Mouse (Mus musculus) midbrain, embryonic 10.5 days (tissue): ENCODE data around the gene Slk. TPM values are rescaled to one million over a fixed set of nuclear protein-coding genes. Genes with fewer than 3 reads are reported as not detected.
"Not testable (repeated sequence)": the region's sequence is repeated elsewhere in the genome, so short reads cannot be mapped to it uniquely, and the experiment has no call there.

Experiments
- DNase-seq: peaks from one replicate; pipeline ENCODE4 v3.0.0-alpha.2; 2017; ENCODE audit warnings: low spot score
- H3K27ac ChIP-seq: fragments of 300-500 bp; sonication (generic); replicated peaks from 2 replicates; pipeline ENCODE4 v1.5.1; 2016; ENCODE audit warnings: mild to moderate bottlenecking
- H3K27me3 ChIP-seq: fragments of 300-500 bp; sonication (generic); 2 replicates; pipeline ENCODE4 v1.6.1; 2016; ENCODE audit warnings: low read depth, mild to moderate bottlenecking; ENCODE audit not compliant: poor library complexity, severe bottlenecking
- H3K36me3 ChIP-seq: fragments of 300-500 bp; sonication (generic); 2 replicates; pipeline ENCODE4 v1.6.1; 2016; ENCODE audit warnings: mild to moderate bottlenecking, moderate library complexity
- H3K4me1 ChIP-seq: fragments of 300-500 bp; sonication (generic); 2 replicates; pipeline ENCODE4 v1.6.1; 2016
- H3K4me3 ChIP-seq: fragments of 300-500 bp; sonication (generic); 2 replicates; pipeline ENCODE4 v1.5.1; 2016; ENCODE audit warnings: mild to moderate bottlenecking, moderate library complexity
- H3K9me3 ChIP-seq: fragments of 300-500 bp; sonication (generic); replicated peaks from 2 replicates; pipeline ENCODE4 v1.6.1; 2016; ENCODE audit warnings: mild to moderate bottlenecking
- WGBS: fragments of 180-500 bp; shearing (Covaris S2); methylation state at CpG from one replicate; pipeline ENCODE4 v1.1.7; 2016; 5-methylcytosine and 5-hydroxymethylcytosine counted together
- polyA plus RNA-seq: library from polyadenylated mRNA; unstranded; fragments of >200 nt; fragmentation: Nextera tagmentation; extraction: Ambion mirVana; gene quantifications from 2 replicates; pipeline ENCODE4 v1.2.1, GENCODE M21; 2016

Slk gene
- polyA plus RNA-seq, 1 experiment from 2014 or later, result 7.0 TPM

GRCm38 (mm10) chr19:47549174-47549573 is 30.3 kb upstream of the Slk start:
- Histone ChIP-seq H3K4me3 (no peak overlapping the region), H3K4me1 (no peaks in the 10 kb centered on the region), H3K36me3 (no peaks in the 10 kb centered on the region), H3K9me3 (peaks cover 3% of the 10 kb centered on the region; the same call in 1 of the 2 replicates), H3K27ac (no peak overlapping the region), H3K27me3 (no peaks in the 10 kb centered on the region)
- DNase-seq, result no peak
- WGBS, result 90% methylated on average over 9 of the region's 9 CpGs

- Histone ChIP-seq H3K4me1 (no peaks in the 10 kb centered on the region), H3K27me3 (no peaks in the 10 kb centered on the region), H3K36me3 (no peaks in the 10 kb centered on the region), H3K9me3 (peaks cover 3% of the 10 kb centered on the region; the same call in 1 of the 2 replicates), H3K4me3 (no peak overlapping the region), H3K27ac (no peak overlapping the region)
- DNase-seq, result no peak
- 85% methylated on average over 4 of the region's 4 CpGs for WGBS
Measured at GRCm38 (mm10) chr19:47549584-47549983, 29.9 kb upstream of the Slk start.

- Histone ChIP-seq H3K27ac (peak overlapping the region; percentile 42), H3K9me3 (no peaks in the 10 kb centered on the region), H3K4me1 (peaks cover 14% of the 10 kb centered on the region), H3K36me3 (no peaks in the 10 kb centered on the region), H3K4me3 (no peak overlapping the region), H3K27me3 (peaks cover 44% of the 10 kb centered on the region)
- 57% methylated on average over 5 of the region's 5 CpGs for WGBS
- no peak for DNase-seq
Measured at GRCm38 (mm10) chr19:47559145-47559544, 20.3 kb upstream of the Slk start.

- no peak for DNase-seq
- H3K9me3 ChIP-seq, result no peaks in the 10 kb centered on the region
- H3K27me3 ChIP-seq, result peaks cover 52% of the 10 kb centered on the region
- no peak overlapping the region; the same call in 1 of the 2 replicates for H3K27ac ChIP-seq
- 60% methylated on average over 14 of the region's 14 CpGs for WGBS
- no peak overlapping the region for H3K4me3 ChIP-seq
- no peaks in the 10 kb centered on the region for H3K36me3 ChIP-seq
- H3K4me1 ChIP-seq, result peaks cover 21% of the 10 kb centered on the region
Measured at GRCm38 (mm10) chr19:47559751-47560512, 19.5 kb upstream of the Slk start.

GRCm38 (mm10) chr19:47560544-47561161 is 18.8 kb upstream of the Slk start:
- 85% methylated on average over 12 of the region's 12 CpGs for WGBS
- H3K4me3 ChIP-seq, result no peak overlapping the region
- no peaks in the 10 kb centered on the region for H3K36me3 ChIP-seq
- H3K27me3 ChIP-seq, result peaks cover 54% of the 10 kb centered on the region
- no peak overlapping the region for H3K27ac ChIP-seq
- H3K4me1 ChIP-seq, result peaks cover 28% of the 10 kb centered on the region
- no peak for DNase-seq
- no peaks in the 10 kb centered on the region for H3K9me3 ChIP-seq

GRCm38 (mm10) chr19:47561996-47562441 is 17.5 kb upstream of the Slk start:
- Histone ChIP-seq H3K4me3 (no peak overlapping the region), H3K4me1 (peaks cover 33% of the 10 kb centered on the region), H3K9me3 (no peaks in the 10 kb centered on the region), H3K27me3 (peaks cover 66% of the 10 kb centered on the region), H3K36me3 (no peaks in the 10 kb centered on the region), H3K27ac (no peak overlapping the region)
- 80% methylated on average over 5 of the region's 5 CpGs for WGBS
- no peak for DNase-seq

- Histone ChIP-seq H3K4me3 (no peak overlapping the region), H3K27ac (no peak overlapping the region), H3K36me3 (no peaks in the 10 kb centered on the region), H3K27me3 (peaks cover 82% of the 10 kb centered on the region), H3K4me1 (peaks cover 33% of the 10 kb centered on the region), H3K9me3 (no peaks in the 10 kb centered on the region)
- no peak for DNase-seq
- 83% methylated on average over 13 of the region's 13 CpGs for WGBS
Measured at GRCm38 (mm10) chr19:47563715-47564114, 15.8 kb upstream of the Slk start.

- 31% methylated on average over 17 of the region's 17 CpGs for WGBS
- peak; percentile 58 for DNase-seq
Measured at GRCm38 (mm10) chr19:47565031-47565654, 14.3 kb upstream of the Slk start.

GRCm38 (mm10) chr19:47565994-47566393 is 13.5 kb upstream of the Slk start:
- Histone ChIP-seq H3K4me1 (peaks cover 19% of the 10 kb centered on the region), H3K36me3 (no peaks in the 10 kb centered on the region), H3K9me3 (no peaks in the 10 kb centered on the region), H3K27ac (no peak overlapping the region), H3K27me3 (peaks cover 84% of the 10 kb centered on the region), H3K4me3 (no peak overlapping the region)
- DNase-seq, result no peak
- 82% methylated on average over 8 of the region's 8 CpGs for WGBS

More at GRCm38 (mm10) chr19:47565031-47565654, 14.3 kb upstream of the Slk start:
- Histone ChIP-seq H3K9me3 (no peaks in the 10 kb centered on the region), H3K4me1 (peaks cover 19% of the 10 kb centered on the region), H3K4me3 (0 out of 2 replicates have a peak overlapping the region, but pooled peaks have one; percentile 1), H3K27me3 (peaks cover 90% of the 10 kb centered on the region), H3K36me3 (no peaks in the 10 kb centered on the region), H3K27ac (peak overlapping the region; percentile 13; the same call in 1 of the 2 replicates)

- 93% methylated on average over 5 of the region's 5 CpGs for WGBS
- peaks cover 44% of the 10 kb centered on the region for H3K27me3 ChIP-seq
- H3K36me3 ChIP-seq, result no peaks in the 10 kb centered on the region
- H3K9me3 ChIP-seq, result no peaks in the 10 kb centered on the region
- DNase-seq, result no peak
- H3K27ac ChIP-seq, result no peak overlapping the region
- peaks cover 12% of the 10 kb centered on the region for H3K4me1 ChIP-seq
- no peak overlapping the region for H3K4me3 ChIP-seq
Measured at GRCm38 (mm10) chr19:47570042-47570441, 9.4 kb upstream of the Slk start.

- not testable (repeated sequence) for DNase-seq
- WGBS, result 63% methylated on average over 4 of the region's 4 CpGs
Measured at GRCm38 (mm10) chr19:47571981-47572380, 7.5 kb upstream of the Slk start.

GRCm38 (mm10) chr19:47573718-47574117 is 5.8 kb upstream of the Slk start:
- WGBS, result 79% methylated on average over 3 of the region's 3 CpGs
- Histone ChIP-seq H3K27me3 (peaks cover 24% of the 10 kb centered on the region), H3K4me3 (no peak overlapping the region)

More at GRCm38 (mm10) chr19:47571981-47572380, 7.5 kb upstream of the Slk start:
- not testable (repeated sequence) for H3K4me3 ChIP-seq, H3K4me1 ChIP-seq, H3K36me3 ChIP-seq, H3K27ac ChIP-seq, H3K9me3 ChIP-seq
- peaks cover 32% of the 10 kb centered on the region for H3K27me3 ChIP-seq

More at GRCm38 (mm10) chr19:47573718-47574117, 5.8 kb upstream of the Slk start:
- Histone ChIP-seq H3K36me3 (no peaks in the 10 kb centered on the region), H3K9me3 (no peaks in the 10 kb centered on the region), H3K4me1 (peaks cover 4% of the 10 kb centered on the region), H3K27ac (no peak overlapping the region)
- no peak for DNase-seq
